Mouse (Mus musculus) myocyte (in vitro differentiated cells): Measurements from ENCODE around the gene 2410137M14Rik. TPM values are rescaled to one million over a fixed set of nuclear protein-coding genes. Genes with fewer than 3 reads are reported as not detected.

ENCODE experiments used
- H3K27me3 ChIP-seq: one replicate; pipeline ENCODE4 v1.6.1; 2011; ENCODE audit not compliant: control insufficient read depth, insufficient read depth, insufficient read length
- H3K36me3 ChIP-seq: one replicate; pipeline ENCODE4 v1.6.1; 2011; ENCODE audit not compliant: control insufficient read depth, insufficient read depth
- H3K4me2 ChIP-seq: one replicate; pipeline ENCODE4 v1.6.1; 2011; ENCODE audit warnings: low read depth, control low read depth
- H3K4me3 ChIP-seq: one replicate; pipeline ENCODE4 v1.5.1; 2011; ENCODE audit warnings: mild to moderate bottlenecking, control low read depth, moderate library complexity
- H3K79me2 ChIP-seq: one replicate; pipeline ENCODE4 v1.6.1; 2011; ENCODE audit not compliant: control insufficient read depth, insufficient read depth
- H3ac ChIP-seq: one replicate; pipeline ENCODE4 v1.6.1; 2011; ENCODE audit not compliant: control insufficient read depth, insufficient read length
- CEBPB ChIP-seq: IDR thresholded peaks from 2 replicates; pipeline ENCODE4 v1.6.1; 2011; ENCODE audit warnings: mild to moderate bottlenecking, moderate library complexity; ENCODE audit not compliant: poor library complexity, insufficient read depth, severe bottlenecking
- E2F4 ChIP-seq: IDR thresholded peaks from one replicate; pipeline ENCODE4 v1.6.1; 2011; ENCODE audit warnings: mild to moderate bottlenecking, control low read depth, moderate library complexity; ENCODE audit not compliant: insufficient read depth
- MAX ChIP-seq: IDR thresholded peaks from one replicate; pipeline ENCODE4 v1.6.1; 2011; ENCODE audit warnings: low read depth, mild to moderate bottlenecking, control low read depth
- MYOD1 ChIP-seq, 3 experiments: IDR thresholded peaks; one replicate each; pipeline ENCODE4 v1.6.1; 2011; ENCODE audit warnings: control low read depth in 2 of 3, low read depth in 2 of 3, mild to moderate bottlenecking in 2 of 3, moderate library complexity in 1 of 3; ENCODE audit not compliant: insufficient read length in 2 of 3, control insufficient read depth in 1 of 3
- MYOG ChIP-seq, 3 experiments: IDR thresholded peaks; one replicate each; pipeline ENCODE4 v1.6.1; 2011; ENCODE audit warnings: control low read depth in 2 of 3, low read depth in 2 of 3, mild to moderate bottlenecking in 2 of 3; ENCODE audit not compliant: insufficient read length in 2 of 3, control insufficient read depth in 1 of 3, insufficient read depth in 1 of 3
- POLR2A ChIP-seq: IDR thresholded peaks from one replicate; pipeline ENCODE4 v1.6.1; 2011; ENCODE audit warnings: low read depth, mild to moderate bottlenecking, control low read depth, moderate library complexity; ENCODE audit not compliant: insufficient read length
- POLR2AphosphoS2 ChIP-seq: IDR thresholded peaks from one replicate; pipeline ENCODE4 v1.6.1; 2011; ENCODE audit warnings: low read depth, control low read depth; ENCODE audit not compliant: insufficient read length
- REST ChIP-seq: IDR thresholded peaks from one replicate; pipeline ENCODE4 v1.6.1; 2011; ENCODE audit warnings: mild to moderate bottlenecking, control low read depth, moderate library complexity; ENCODE audit not compliant: insufficient read depth, insufficient read length
- SRF ChIP-seq: IDR thresholded peaks from one replicate; pipeline ENCODE4 v1.6.1; 2011; ENCODE audit warnings: low read depth; ENCODE audit not compliant: control insufficient read depth, insufficient read length
- TCF12 ChIP-seq: IDR thresholded peaks from one replicate; pipeline ENCODE4 v1.6.1; 2011; ENCODE audit warnings: mild to moderate bottlenecking, control low read depth; ENCODE audit not compliant: poor library complexity, insufficient read depth, severe bottlenecking
- TCF3 ChIP-seq: IDR thresholded peaks from one replicate; pipeline ENCODE4 v1.6.1; 2011; ENCODE audit warnings: low read depth, control low read depth; ENCODE audit not compliant: insufficient read length
- USF1 ChIP-seq: IDR thresholded peaks from one replicate; pipeline ENCODE4 v1.6.1; 2011; ENCODE audit warnings: low read depth, mild to moderate bottlenecking, control low read depth, moderate library complexity
- polyA plus RNA-seq: library from polyadenylated mRNA; unstranded; fragments of >200 nt; fragmentation: generic; extraction: Trizol; gene quantifications from one replicate; pipeline ENCODE4 v1.2.1, GENCODE M21; 2012; ENCODE audit warnings: missing spikeins

The 2410137M14Rik gene
- polyA plus RNA-seq, 1 experiment: not detected

DNA sequence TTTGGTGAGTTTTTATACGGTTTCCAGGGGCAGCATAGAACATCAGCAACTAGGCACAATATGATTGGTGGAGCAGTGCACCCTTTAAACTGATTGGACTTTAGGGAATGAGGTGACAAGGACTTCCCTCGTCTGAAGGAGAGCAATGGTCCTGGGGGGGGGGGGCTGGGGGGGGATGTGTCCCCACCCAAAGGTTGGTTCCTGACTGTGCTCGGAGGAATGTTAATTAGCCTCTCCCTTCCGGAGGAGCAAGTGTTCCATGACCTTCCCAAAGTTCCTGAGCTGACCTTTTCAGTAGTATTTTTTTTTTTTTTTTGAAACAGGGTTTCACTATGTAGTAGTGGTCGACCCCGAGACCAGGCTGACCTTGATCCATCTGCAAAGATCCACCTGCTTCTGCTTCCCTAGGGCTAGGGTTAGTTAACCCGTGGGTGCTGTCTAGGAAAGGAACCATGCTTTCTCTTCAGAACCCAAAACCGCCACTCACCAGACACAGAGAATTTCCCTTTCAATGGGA is 7.7 kb downstream of the 2410137M14Rik start:
- Histone ChIP-seq H3K36me3 (no peaks in the 10 kb centered on the region), H3K4me3 (no peak overlapping the region), H3K79me2 (no peaks in the 10 kb centered on the region), H3ac (no peak overlapping the region), H3K27me3 (no peaks in the 10 kb centered on the region), H3K4me2 (no peak overlapping the region)
- TF ChIP-seq POLR2AphosphoS2: no peak
- TF ChIP-seq MYOD1 (IDR thresholded peaks at IDR 0.05; ENCODE audit: control insufficient read depth in 1 of 3, insufficient read length in 2 of 3, low read depth in 2 of 3): no peak
- TF ChIP-seq SRF: no peak
- no peak for TF ChIP-seq CEBPB
- no peak for TF ChIP-seq REST
- TF ChIP-seq TCF12: no peak
- TF ChIP-seq MYOG (IDR thresholded peaks at IDR 0.05; ENCODE audit: control insufficient read depth in 1 of 3, insufficient read depth in 1 of 3, insufficient read length in 2 of 3, low read depth in 2 of 3): no peak
- no peak for TF ChIP-seq TCF3
- TF ChIP-seq MAX: no peak
- no peak for TF ChIP-seq POLR2A
- TF ChIP-seq E2F4: no peak
- no peak for TF ChIP-seq USF1

GRCm38 (mm10) chr17:36972791-36973190 is 8.2 kb downstream of the 2410137M14Rik start:
- H3K79me2 ChIP-seq: no peaks in the 10 kb centered on the region
- TF ChIP-seq POLR2A: no peak
- no peak for TF ChIP-seq POLR2AphosphoS2
- TF ChIP-seq USF1: no peak
- no peak for TF ChIP-seq E2F4
- no peak for TF ChIP-seq MYOD1 (IDR thresholded peaks at IDR 0.05; ENCODE audit: control insufficient read depth in 1 of 3, insufficient read length in 2 of 3, low read depth in 2 of 3)
- no peak for TF ChIP-seq TCF3
- no peaks in the 10 kb centered on the region for H3K36me3 ChIP-seq
- H3K4me2 ChIP-seq: no peak overlapping the region
- H3ac ChIP-seq: no peak overlapping the region
- no peaks in the 10 kb centered on the region for H3K27me3 ChIP-seq
- H3K4me3 ChIP-seq: no peak overlapping the region

- H3K4me2 ChIP-seq: no peak overlapping the region
- TF ChIP-seq CEBPB: no peak
- TF ChIP-seq E2F4: no peak
- no peak for TF ChIP-seq MYOG (IDR thresholded peaks at IDR 0.05; ENCODE audit: control insufficient read depth in 1 of 3, insufficient read depth in 1 of 3, insufficient read length in 2 of 3, low read depth in 2 of 3)
- TF ChIP-seq SRF: no peak
- TF ChIP-seq POLR2A: no peak
- TF ChIP-seq MYOD1 (IDR thresholded peaks at IDR 0.05; ENCODE audit: control insufficient read depth in 1 of 3, insufficient read length in 2 of 3, low read depth in 2 of 3): no peak
- no peak for TF ChIP-seq TCF12
- no peak for TF ChIP-seq USF1
- no peak for TF ChIP-seq MAX
- TF ChIP-seq POLR2AphosphoS2: no peak
- no peaks in the 10 kb centered on the region for H3K79me2 ChIP-seq
- H3K36me3 ChIP-seq: no peaks in the 10 kb centered on the region
- H3ac ChIP-seq: no peak overlapping the region
- H3K27me3 ChIP-seq: no peaks in the 10 kb centered on the region
- no peak overlapping the region for H3K4me3 ChIP-seq
Measured at GRCm38 (mm10) chr17:36971172-36971850, 9.7 kb downstream of the 2410137M14Rik start.

DNA sequence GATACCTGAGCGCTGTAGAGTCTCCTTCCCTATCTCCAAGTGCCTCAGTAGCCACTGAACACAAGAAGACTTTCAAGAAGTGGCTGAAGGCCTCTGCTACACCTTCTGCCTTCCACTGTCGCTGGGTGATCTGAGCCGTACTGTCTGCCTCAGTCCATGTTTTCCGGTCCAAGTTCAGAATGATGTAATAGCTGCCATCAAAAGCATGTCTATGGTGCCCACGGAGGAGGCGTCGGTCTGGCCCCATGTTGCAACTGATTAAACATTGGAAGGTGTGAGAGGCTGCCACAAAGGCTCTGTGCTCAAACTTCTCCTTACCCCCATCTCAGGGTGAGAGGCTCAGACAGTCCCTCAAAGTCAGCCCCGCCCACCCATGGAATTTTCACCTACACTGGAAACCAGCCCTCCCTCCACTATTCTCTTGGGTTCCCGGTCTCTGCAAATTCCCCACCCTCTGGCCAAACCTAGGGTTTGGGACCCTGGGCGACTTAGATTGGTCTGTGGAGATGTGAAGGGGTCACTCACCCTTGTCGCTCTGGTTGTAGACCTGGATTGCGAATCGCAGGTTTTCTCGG is 10.6 kb downstream of the 2410137M14Rik start:
- no peak overlapping the region for H3K4me3 ChIP-seq
- no peak overlapping the region for H3K4me2 ChIP-seq

DNA sequence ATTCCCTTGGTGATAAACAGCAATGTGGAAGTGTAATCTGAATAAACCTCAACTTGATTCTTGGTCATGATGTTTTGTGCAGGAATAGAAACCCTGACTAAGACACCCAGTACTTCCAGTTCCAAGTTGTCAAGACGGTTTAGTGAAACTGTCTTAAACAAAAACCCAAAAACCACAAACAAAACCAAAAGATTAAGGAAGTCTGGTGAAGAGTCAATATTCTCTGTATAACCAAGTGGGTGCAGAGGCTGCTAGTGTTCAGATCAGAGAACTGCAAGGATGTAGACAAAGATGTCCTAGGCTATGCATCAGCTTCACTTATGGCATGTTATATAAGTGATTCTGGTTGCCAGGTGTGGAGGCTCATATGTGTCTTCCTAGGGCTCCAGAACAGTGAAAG is 14.2 kb downstream of the 2410137M14Rik start:
- H3ac ChIP-seq: no peak overlapping the region
- H3K36me3 ChIP-seq: no peaks in the 10 kb centered on the region
- no peaks in the 10 kb centered on the region for H3K27me3 ChIP-seq
- no peaks in the 10 kb centered on the region for H3K79me2 ChIP-seq
- no peak overlapping the region for H3K4me2 ChIP-seq
- no peak overlapping the region for H3K4me3 ChIP-seq
- no peak for TF ChIP-seq MAX
- TF ChIP-seq SRF: no peak
- no peak for TF ChIP-seq POLR2AphosphoS2

More for the DNA sequence above, 10.6 kb downstream of the 2410137M14Rik start:
- TF ChIP-seq CEBPB (no peak), POLR2A (no peak), MYOG (IDR thresholded peaks at IDR 0.05; ENCODE audit: control insufficient read depth in 1 of 3, insufficient read depth in 1 of 3, insufficient read length in 2 of 3, low read depth in 2 of 3) (no peak), SRF (no peak), MAX (no peak), POLR2AphosphoS2 (no peak), E2F4 (no peak), TCF12 (no peak), MYOD1 (IDR thresholded peaks at IDR 0.05; ENCODE audit: control insufficient read depth in 1 of 3, insufficient read length in 2 of 3, low read depth in 2 of 3) (no peak)
- Histone ChIP-seq H3ac (no peak overlapping the region), H3K27me3 (no peaks in the 10 kb centered on the region), H3K36me3 (no peaks in the 10 kb centered on the region), H3K79me2 (no peaks in the 10 kb centered on the region)
